Mouse (Mus musculus) liver, postnatal 0 days (tissue): Measurements from ENCODE around the gene Ccdc84. TPM values are rescaled to one million over a fixed set of nuclear protein-coding genes. Genes with fewer than 3 reads are reported as not detected.
"Not testable (repeated sequence)": the region's sequence is repeated elsewhere in the genome, so short reads cannot be mapped to it uniquely, and the experiment has no call there.

Experiments
- ATAC-seq: fragments of 200-750 bp; cut with Nextera tagmentation; 2 replicates; pipeline ENCODE4 v1.8.0; 2017; ENCODE audit warnings: mild to moderate bottlenecking, moderate library complexity
- DNase-seq: peaks from one replicate; pipeline ENCODE4 v3.0.0-alpha.2; 2016
- H3K27ac ChIP-seq: fragments of 300-500 bp; sonication (generic); 2 replicates; pipeline ENCODE4 v1.5.1; 2014; ENCODE audit warnings: antibody characterized with exemption, moderate library complexity, mild to moderate bottlenecking, low read depth
- H3K27me3 ChIP-seq: fragments of 300-500 bp; sonication (generic); 2 replicates; pipeline ENCODE4 v1.6.1; 2014; ENCODE audit warnings: low read length, control low read depth, mixed read lengths; ENCODE audit not compliant: insufficient read depth
- H3K36me3 ChIP-seq: fragments of 300-500 bp; sonication (generic); replicated peaks from 2 replicates; pipeline ENCODE4 v1.6.1; 2014; ENCODE audit warnings: mild to moderate bottlenecking, control low read depth, low read length, moderate library complexity, mixed read lengths; ENCODE audit not compliant: insufficient read depth
- H3K4me1 ChIP-seq: fragments of 300-500 bp; sonication (generic); 2 replicates; pipeline ENCODE4 v1.6.1; 2014; ENCODE audit warnings: antibody characterized with exemption, mild to moderate bottlenecking, control low read depth; ENCODE audit not compliant: insufficient read depth
- H3K4me2 ChIP-seq: fragments of 300-500 bp; sonication (generic); 2 replicates; pipeline ENCODE4 v1.6.1; 2014; ENCODE audit warnings: low read depth, mild to moderate bottlenecking, low read length, moderate library complexity, mixed read lengths
- H3K4me3 ChIP-seq: fragments of 300-500 bp; sonication (generic); 2 replicates; pipeline ENCODE4 v1.5.1; 2014; ENCODE audit warnings: low read depth, low read length
- H3K9ac ChIP-seq: fragments of 300-500 bp; sonication (generic); replicated peaks from 2 replicates; pipeline ENCODE4 v1.6.1; 2014; ENCODE audit warnings: mild to moderate bottlenecking, moderate library complexity
- H3K9me3 ChIP-seq: fragments of 300-500 bp; sonication (generic); 2 replicates; pipeline ENCODE4 v1.6.1; 2016; ENCODE audit warnings: mild to moderate bottlenecking, control low read depth, low read length, mixed read lengths
- CTCF ChIP-seq: sonication (generic); IDR thresholded peaks from 2 replicates; pipeline ENCODE4 v1.5.1; 2016; ENCODE audit warnings: antibody characterized with exemption, low read depth
- EP300 ChIP-seq: IDR thresholded peaks from 2 replicates; pipeline ENCODE4 v1.6.1; 2016; ENCODE audit warnings: antibody characterized with exemption, low read depth, mild to moderate bottlenecking
- WGBS: fragments of 180-500 bp; shearing (Covaris S2); extraction: QIAGEN DNeasy Blood & Tissue Kit; methylation state at CpG from one replicate; pipeline ENCODE4 v1.1.7; 2014; ENCODE audit not compliant: insufficient replicate concordance; 5-methylcytosine and 5-hydroxymethylcytosine counted together
- polyA plus RNA-seq: library from polyadenylated mRNA; unstranded; fragments of >200 nt; fragmentation: Nextera tagmentation; extraction: Ambion mirVana; gene quantifications from 2 replicates; pipeline ENCODE4 v1.2.1, GENCODE M21; 2015

Gene Ccdc84
- polyA plus RNA-seq, 1 experiment from 2014 or later = 12.5 TPM

DNA sequence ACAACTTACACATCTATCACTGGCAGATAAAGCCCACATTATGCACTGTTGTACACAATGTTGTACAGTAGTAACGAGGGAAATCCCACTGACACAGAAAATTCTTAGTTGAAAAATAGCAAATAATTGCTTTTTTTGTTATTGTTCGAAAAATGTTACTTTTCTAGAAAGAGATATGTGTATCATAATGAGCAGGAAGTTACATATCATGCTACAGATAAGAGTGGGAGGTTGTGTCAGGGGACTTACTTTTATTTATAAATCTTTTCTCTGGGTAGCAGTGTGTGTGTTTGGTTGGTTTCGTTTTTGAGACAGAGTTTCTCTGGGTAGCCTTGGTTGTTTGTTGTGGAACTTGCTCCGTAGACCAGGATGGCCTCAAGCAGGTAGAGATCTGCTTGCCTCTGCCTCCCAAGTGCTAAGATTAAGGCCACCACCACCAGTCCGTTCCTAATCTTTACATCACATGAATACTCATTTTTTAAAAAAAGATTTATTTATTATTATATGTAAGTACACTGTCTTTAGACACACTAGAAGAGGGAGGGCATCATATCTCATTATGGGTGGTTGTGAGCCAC lies 40.1 kb downstream of the Ccdc84 start:
- peak overlapping the region; percentile 82 for H3K27ac ChIP-seq
- H3K4me1 ChIP-seq = peaks cover 27% of the 10 kb centered on the region
- H3K9ac ChIP-seq = peak overlapping the region; percentile 64
- H3K36me3 ChIP-seq = peaks cover 22% of the 10 kb centered on the region
- H3K4me2 ChIP-seq = peak overlapping the region; percentile 75
- no peak for TF ChIP-seq CTCF
- TF ChIP-seq EP300 = no peak
- ATAC-seq (no peak), DNase-seq (no peak)
- H3K9me3 ChIP-seq = no peaks in the 10 kb centered on the region
- H3K4me3 ChIP-seq = peak overlapping the region; percentile 75
- H3K27me3 ChIP-seq = no peaks in the 10 kb centered on the region
- 50% methylated on average over 5 of the region's 5 CpGs for WGBS

DNA sequence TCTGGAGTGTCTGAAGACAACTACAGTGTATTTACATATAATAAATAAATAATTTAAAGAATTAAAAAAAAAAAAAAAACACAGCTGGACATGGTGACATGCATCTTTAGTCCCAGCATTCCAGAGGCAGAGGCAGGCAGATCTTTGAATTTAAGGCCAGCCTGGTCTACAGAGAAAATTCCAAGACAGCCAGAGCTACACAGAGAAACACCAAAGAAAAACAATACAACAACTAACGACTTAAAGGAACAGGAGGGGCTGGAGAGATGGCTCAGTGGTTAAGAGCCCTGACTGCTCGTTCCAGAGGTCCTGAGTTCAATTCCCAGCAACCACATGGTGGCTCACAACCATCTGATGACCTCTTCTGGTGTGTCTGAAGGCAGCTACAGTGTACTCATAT lies 41.0 kb downstream of the Ccdc84 start:
- not testable (repeated sequence) for DNase-seq

DNA sequence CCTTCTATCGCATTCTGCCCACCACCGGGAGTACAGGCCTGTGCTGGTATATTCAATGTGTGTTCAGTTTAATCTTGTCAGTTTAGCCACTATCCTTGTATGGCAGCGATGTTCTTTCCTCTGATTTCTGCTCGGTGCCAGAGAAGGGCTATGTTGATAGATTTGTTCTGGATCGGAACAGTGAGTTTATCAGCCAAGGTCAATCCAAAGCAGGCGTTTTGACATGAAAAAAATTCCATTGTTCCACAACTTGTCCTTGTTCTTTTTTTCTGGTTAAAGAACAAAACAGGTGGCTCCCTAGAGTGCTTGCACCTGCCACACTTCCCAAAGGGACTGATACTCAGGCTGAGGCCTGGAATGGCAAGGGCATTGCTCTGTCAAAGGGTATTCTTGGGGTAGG lies 42.2 kb downstream of the Ccdc84 start:
- TF ChIP-seq CTCF = no peak
- TF ChIP-seq EP300 = no peak
- WGBS = 89% methylated on average over 6 of the region's 6 CpGs

More for the DNA sequence above, 41.0 kb downstream of the Ccdc84 start:
- not testable (repeated sequence) for H3K4me2 ChIP-seq, ATAC-seq, H3K4me3 ChIP-seq, H3K9ac ChIP-seq, H3K9me3 ChIP-seq, H3K27me3 ChIP-seq, H3K27ac ChIP-seq
- peaks cover 27% of the 10 kb centered on the region for H3K4me1 ChIP-seq
- 75% methylated on average over 2 of the region's 2 CpGs for WGBS
- peaks cover 14% of the 10 kb centered on the region for H3K36me3 ChIP-seq

GRCm38 (mm10) chr9:44373386-44373785 lies 45.0 kb downstream of the Ccdc84 start:
- Histone ChIP-seq H3K27me3 (no peaks in the 10 kb centered on the region), H3K4me2 (no peak overlapping the region), H3K36me3 (no peaks in the 10 kb centered on the region), H3K9me3 (no peaks in the 10 kb centered on the region), H3K27ac (0 out of 2 replicates have a peak overlapping the region, but pooled peaks have one; percentile 1), H3K4me1 (peaks cover 10% of the 10 kb centered on the region), H3K9ac (no peak overlapping the region), H3K4me3 (no peak overlapping the region)
- no peak for TF ChIP-seq CTCF
- no peak for TF ChIP-seq EP300
- ATAC-seq (peak; percentile 21; the same call in 1 of the 2 replicates), DNase-seq (no peak)

More for the DNA sequence above, 42.2 kb downstream of the Ccdc84 start:
- ATAC-seq (no peak), DNase-seq (no peak)
- H3K4me2 ChIP-seq = no peak overlapping the region
- H3K4me1 ChIP-seq = peaks cover 27% of the 10 kb centered on the region
- H3K4me3 ChIP-seq = no peak overlapping the region
- no peak overlapping the region for H3K9ac ChIP-seq
- H3K9me3 ChIP-seq = no peaks in the 10 kb centered on the region
- H3K27ac ChIP-seq = no peak overlapping the region
- no peaks in the 10 kb centered on the region for H3K27me3 ChIP-seq
- peaks cover 8% of the 10 kb centered on the region for H3K36me3 ChIP-seq

DNA sequence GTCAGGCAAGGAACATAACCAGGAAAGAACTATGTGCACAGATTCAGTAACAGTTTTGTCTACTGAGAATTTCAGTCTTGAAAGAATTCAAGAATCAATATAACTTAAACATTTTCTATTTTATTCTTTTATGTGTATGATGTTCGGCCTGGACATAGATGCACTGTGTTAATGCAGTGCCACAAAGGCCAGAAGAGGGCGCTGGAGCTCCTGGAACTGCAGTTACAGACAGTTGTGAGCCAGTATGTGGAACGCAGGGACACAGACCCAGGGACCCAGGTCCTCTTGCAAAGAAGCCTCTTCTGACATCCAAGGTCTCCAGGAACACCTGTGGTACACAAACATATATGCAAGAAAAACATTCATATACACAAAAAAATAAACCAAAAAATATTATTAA lies 53.9 kb downstream of the Ccdc84 start:
- no peaks in the 10 kb centered on the region for H3K9me3 ChIP-seq
- H3K9ac ChIP-seq = no peak overlapping the region
- H3K27ac ChIP-seq = no peak overlapping the region
- H3K4me3 ChIP-seq = no peak overlapping the region
- no peak overlapping the region for H3K4me2 ChIP-seq
- WGBS = 67% methylated on average over 3 of the region's 3 CpGs
- no peaks in the 10 kb centered on the region; the same call in 1 of the 2 replicates for H3K36me3 ChIP-seq
- peaks cover 6% of the 10 kb centered on the region for H3K4me1 ChIP-seq
- H3K27me3 ChIP-seq = no peaks in the 10 kb centered on the region
- TF ChIP-seq EP300 (no peak), CTCF (peak; percentile 66)
- DNase-seq (peak; percentile 40), ATAC-seq (no peak)

DNA sequence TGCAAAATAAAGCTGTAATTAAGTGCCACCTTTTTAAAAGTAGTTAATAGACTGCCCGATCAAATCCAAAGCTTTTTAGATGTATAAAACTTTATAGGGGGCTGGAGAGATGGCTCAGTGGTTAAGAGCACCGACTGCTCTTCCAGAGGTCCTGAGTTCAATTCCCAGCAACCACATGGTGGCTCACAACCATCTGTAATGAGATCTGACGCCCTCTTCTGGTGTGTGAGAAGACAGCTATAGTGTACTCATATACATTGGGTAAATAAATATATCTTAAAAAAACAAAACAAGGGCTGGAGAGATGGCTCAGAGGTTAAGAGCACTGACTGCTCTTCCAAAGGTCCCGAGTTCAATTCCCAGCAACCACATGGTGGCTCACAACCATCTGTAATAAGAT lies 56.4 kb downstream of the Ccdc84 start:
- H3K4me1 ChIP-seq, H3K27me3 ChIP-seq, DNase-seq, H3K9me3 ChIP-seq: not testable (repeated sequence)
- Histone ChIP-seq H3K9ac (peak overlapping the region; percentile 89), H3K36me3 (peaks cover 15% of the 10 kb centered on the region), H3K4me3 (peak overlapping the region; percentile 92), H3K4me2 (peak overlapping the region; percentile 76), H3K27ac (peak overlapping the region; percentile 91)
- WGBS = 38% methylated on average over 4 of the region's 4 CpGs
- peak; percentile 45 for ATAC-seq
